Mouse (Mus musculus) C2C12 (cell line): ENCODE results near the gene Tbc1d1.

Experiments used
- CEBPB ChIP-seq: IDR thresholded peaks from one replicate; pipeline ENCODE4 v1.6.1; 2011; ENCODE audit warnings: low read depth, mild to moderate bottlenecking, control low read depth, moderate library complexity
- CTCF ChIP-seq: IDR thresholded peaks from one replicate; pipeline ENCODE4 v1.5.1; 2011; ENCODE audit not compliant: control insufficient read depth, insufficient read depth, insufficient read length
- USF1 ChIP-seq: IDR thresholded peaks from one replicate; pipeline ENCODE4 v1.6.1; 2011; ENCODE audit warnings: low read depth, mild to moderate bottlenecking, control low read depth, moderate library complexity

- TF ChIP-seq CEBPB (no peak), CTCF (no peak), USF1 (no peak)
These were observed 225.4 kb downstream of the Tbc1d1 start for GRCm38 (mm10) chr5:64381538-64381937.
